Mouse (Mus musculus) liver, adult 2 months (tissue): ENCODE measurements around the gene Fzd4. TPM values are rescaled to one million over a fixed set of nuclear protein-coding genes. Genes with fewer than 3 reads are reported as not detected.

ENCODE experiments used
- DNase-seq: peaks from one replicate; pipeline ENCODE4 v3.0.0-alpha.2; 2011; ENCODE audit warnings: low read depth, low spot score; ENCODE audit errors: extremely low read depth
- H3K27ac ChIP-seq: fragments of 200-500 bp; replicated peaks from 2 replicates; pipeline ENCODE4 v1.5.1; 2012; ENCODE audit warnings: low read depth, mild to moderate bottlenecking, control low read depth, inconsistent platforms, low read length; ENCODE audit not compliant: insufficient read depth
- H3K27me3 ChIP-seq: fragments of 200-500 bp; 2 replicates; pipeline ENCODE4 v1.6.1; 2012; ENCODE audit warnings: mild to moderate bottlenecking, moderate library complexity, low read length, inconsistent platforms; ENCODE audit not compliant: control insufficient read depth, insufficient read depth
- H3K36me3 ChIP-seq: fragments of 200-500 bp; 2 replicates; pipeline ENCODE4 v1.6.1; 2012; ENCODE audit warnings: low read length, inconsistent platforms; ENCODE audit not compliant: control insufficient read depth, insufficient read depth
- H3K4me1 ChIP-seq: fragments of 200-500 bp; 2 replicates; pipeline ENCODE4 v1.6.1; 2011; ENCODE audit warnings: low read length; ENCODE audit not compliant: control insufficient read depth, insufficient read depth
- H3K4me3 ChIP-seq: fragments of 200-500 bp; 2 replicates; pipeline ENCODE4 v1.5.1; 2011; ENCODE audit warnings: low read depth, mild to moderate bottlenecking, control low read depth, low read length, moderate library complexity; ENCODE audit not compliant: insufficient read depth
- H3K79me2 ChIP-seq: fragments of 200-500 bp; 2 replicates; pipeline ENCODE4 v1.6.1; 2012; ENCODE audit warnings: inconsistent platforms, mild to moderate bottlenecking, low read length, moderate library complexity; ENCODE audit not compliant: control insufficient read depth, insufficient read depth
- H3K9ac ChIP-seq: fragments of 200-500 bp; 2 replicates; pipeline ENCODE4 v1.6.1; 2012; ENCODE audit warnings: low read depth, mild to moderate bottlenecking, control low read depth, inconsistent platforms, low read length
- CTCF ChIP-seq: fragments of 200-500 bp; IDR thresholded peaks from 2 replicates; pipeline ENCODE4 v1.5.1; 2011; ENCODE audit warnings: low read depth, low read length, control low read depth
- POLR2A ChIP-seq: fragments of 200-500 bp; IDR thresholded peaks from 2 replicates; pipeline ENCODE4 v1.6.1; 2011; ENCODE audit warnings: low read length, control low read depth; ENCODE audit not compliant: insufficient read depth; ENCODE audit errors: extremely low read depth
- WGBS: fragments of 180-500 bp; shearing (Covaris S2); methylation state at CpG from one replicate; pipeline ENCODE4 v1.1.7; 2018; 5-methylcytosine and 5-hydroxymethylcytosine counted together
- polyA plus RNA-seq: library from polyadenylated mRNA; depleted of rRNA; stranded (reverse); fragments of >200 nt; gene quantifications from 2 replicates; pipeline ENCODE4 v1.2.3, GENCODE M21; 2012; rRNA removed
- total RNA-seq: library from RNA; depleted of rRNA; stranded (reverse); fragments of >200 nt; gene quantifications from 2 replicates; pipeline ENCODE4 v1.2.3, GENCODE M21; 2014; rRNA removed

Fzd4 gene
- total and polyA plus RNA-seq, 2 experiments = 4.8 to 11.5 TPM

DNA sequence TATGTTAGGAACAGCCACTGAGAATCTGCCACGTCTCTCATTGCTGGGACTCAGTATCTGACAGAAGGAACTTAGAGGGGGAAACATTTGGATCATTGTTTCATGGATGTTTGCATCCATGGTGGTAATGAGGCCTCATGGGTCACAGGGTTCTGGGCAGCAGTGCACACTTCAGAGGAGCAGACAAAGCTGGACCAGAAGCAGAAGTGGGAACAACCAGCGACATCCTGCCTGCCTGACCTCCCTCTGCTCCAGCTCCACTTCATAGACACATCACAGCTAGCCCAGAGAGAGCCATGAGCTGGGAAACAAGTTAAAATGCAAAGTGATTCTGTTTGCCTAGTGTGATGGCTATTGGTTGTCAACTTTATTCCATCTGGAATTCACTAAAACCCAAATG is 46.2 kb downstream of the Fzd4 start:
- no peak overlapping the region for H3K27ac ChIP-seq
- no peak overlapping the region for H3K4me3 ChIP-seq
- H3K36me3 ChIP-seq = no peaks in the 10 kb centered on the region
- no peaks in the 10 kb centered on the region for H3K79me2 ChIP-seq
- no peaks in the 10 kb centered on the region for H3K4me1 ChIP-seq
- H3K27me3 ChIP-seq = no peaks in the 10 kb centered on the region
- TF ChIP-seq POLR2A (no peak), CTCF (no peak)
- no peak overlapping the region for H3K9ac ChIP-seq
- WGBS = 62% methylated on average over 2 of the region's 2 CpGs
- DNase-seq = no peak

DNA sequence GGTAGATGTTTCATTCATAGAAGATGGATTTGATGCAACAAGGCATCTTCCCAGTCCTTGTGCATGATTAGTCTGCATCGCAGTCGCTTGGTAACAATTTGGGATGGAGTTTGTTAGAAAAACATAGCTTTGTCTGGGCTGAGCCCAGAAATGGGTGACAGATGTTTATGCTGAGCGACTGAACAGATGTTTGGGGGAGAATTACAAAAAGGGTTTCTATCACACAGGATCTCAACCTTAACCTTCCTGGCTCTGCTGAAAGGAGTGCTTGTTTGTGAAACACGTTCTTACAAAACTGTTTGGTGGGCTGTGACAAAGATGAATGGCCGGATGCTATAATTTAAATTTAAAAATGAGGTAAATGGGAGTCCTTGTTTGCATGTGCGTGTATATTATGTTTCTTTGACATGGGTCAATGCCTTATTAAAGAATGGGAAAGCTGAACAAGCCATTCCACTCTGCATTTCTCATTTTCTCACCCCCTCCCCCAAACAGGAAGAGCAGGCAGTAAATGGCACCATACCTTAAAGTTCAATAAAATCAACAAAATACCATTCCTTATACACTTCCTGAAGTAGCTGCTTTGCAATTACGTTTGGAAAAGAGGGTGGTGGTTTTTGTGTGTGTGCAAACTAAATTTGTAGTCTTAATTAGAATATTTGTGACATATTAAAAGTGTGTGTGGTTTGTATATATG is 52.4 kb downstream of the Fzd4 start:
- WGBS = 70% methylated on average over 7 of the region's 7 CpGs
- Histone ChIP-seq H3K36me3 (no peaks in the 10 kb centered on the region), H3K27ac (no peak overlapping the region), H3K4me1 (no peaks in the 10 kb centered on the region), H3K79me2 (no peaks in the 10 kb centered on the region), H3K4me3 (no peak overlapping the region), H3K27me3 (no peaks in the 10 kb centered on the region), H3K9ac (no peak overlapping the region)
- TF ChIP-seq CTCF (no peak), POLR2A (no peak)
- no peak for DNase-seq

DNA sequence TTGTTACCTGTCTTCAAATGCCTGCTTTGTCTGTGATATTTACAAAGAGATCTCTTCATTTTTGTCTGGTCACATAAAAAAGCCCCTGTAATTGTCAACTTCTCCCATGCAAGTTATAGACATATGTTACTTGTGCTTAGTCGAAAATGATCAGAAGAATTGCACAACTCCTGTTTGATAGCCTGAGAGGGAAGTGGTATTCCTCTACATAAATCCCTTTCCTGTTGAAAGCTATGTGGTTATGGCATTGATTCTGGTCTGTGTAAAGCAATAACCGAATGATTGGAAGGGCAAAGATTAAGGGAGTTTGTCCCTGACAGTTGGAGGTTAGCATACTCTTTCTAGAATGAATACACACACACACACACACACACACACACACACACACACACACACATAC is 55.5 kb downstream of the Fzd4 start:
- Histone ChIP-seq H3K27ac (no peak overlapping the region), H3K79me2 (no peaks in the 10 kb centered on the region), H3K36me3 (no peaks in the 10 kb centered on the region), H3K4me3 (no peak overlapping the region), H3K27me3 (no peaks in the 10 kb centered on the region), H3K4me1 (no peaks in the 10 kb centered on the region), H3K9ac (no peak overlapping the region)
- TF ChIP-seq POLR2A (no peak), CTCF (no peak)
- 33% methylated on average over 2 of the region's 2 CpGs for WGBS
- no peak for DNase-seq

DNA sequence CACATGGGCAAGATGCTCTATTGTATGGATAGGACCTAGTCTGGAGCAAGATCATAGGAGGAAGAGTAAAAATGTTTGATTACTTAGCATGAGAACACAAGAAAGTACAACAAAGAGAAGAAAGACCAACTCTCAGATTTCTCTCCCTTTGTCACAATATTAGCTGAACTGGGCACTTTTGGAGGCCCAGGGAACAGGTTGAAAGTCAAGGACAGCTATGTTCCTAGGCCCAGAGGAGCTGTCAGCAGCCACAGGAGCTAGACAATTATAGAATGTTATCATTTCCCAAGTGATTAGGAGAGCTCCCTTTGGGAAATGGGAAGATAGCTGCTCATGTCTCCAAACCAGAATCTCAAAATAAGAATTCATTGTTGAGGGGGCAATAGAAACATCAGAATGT is 56.8 kb downstream of the Fzd4 start:
- H3K4me1 ChIP-seq = no peaks in the 10 kb centered on the region
- TF ChIP-seq POLR2A (no peak), CTCF (no peak)
- H3K79me2 ChIP-seq = no peaks in the 10 kb centered on the region
- no peaks in the 10 kb centered on the region for H3K27me3 ChIP-seq
- H3K27ac ChIP-seq = no peak overlapping the region
- DNase-seq = no peak
- H3K36me3 ChIP-seq = no peaks in the 10 kb centered on the region
- H3K4me3 ChIP-seq = no peak overlapping the region
- H3K9ac ChIP-seq = no peak overlapping the region

DNA sequence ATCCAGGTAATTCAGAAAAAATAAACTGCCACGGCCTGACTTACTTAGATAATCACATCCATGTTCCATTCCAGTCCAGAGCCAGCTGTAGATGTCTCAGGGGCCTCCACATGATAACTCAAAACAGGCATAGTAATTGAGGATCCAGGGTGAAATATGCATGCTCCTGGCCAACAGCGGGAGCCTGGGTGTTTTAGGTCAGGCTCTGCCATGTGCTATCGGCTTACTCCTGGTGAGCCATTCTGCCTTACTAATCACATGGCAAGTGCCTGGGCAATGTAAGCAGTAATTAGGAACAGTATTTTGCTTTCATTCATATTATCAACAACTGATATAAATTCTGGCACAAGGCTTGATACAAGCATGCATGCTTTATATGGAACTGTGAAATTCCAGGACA is 57.2 kb downstream of the Fzd4 start:
- TF ChIP-seq POLR2A (no peak), CTCF (no peak)
- DNase-seq = peak; percentile 19
- Histone ChIP-seq H3K4me3 (no peak overlapping the region), H3K9ac (no peak overlapping the region), H3K27me3 (no peaks in the 10 kb centered on the region), H3K27ac (no peak overlapping the region), H3K79me2 (no peaks in the 10 kb centered on the region), H3K36me3 (no peaks in the 10 kb centered on the region), H3K4me1 (no peaks in the 10 kb centered on the region)
- 84% methylated on average over 3 of the region's 3 CpGs for WGBS

Other genes with a start within 250 kb of the Fzd4 start
- 60.4 and 60.5 TPM in 2 replicates for gene Tmem135, start 133 bp upstream of the Fzd4 start, total RNA-seq
- gene Tmem135, start 133 bp upstream of the Fzd4 start, polyA plus RNA-seq = 101 and 108 TPM in 2 replicates
- 5.5 and 6.8 TPM in 2 replicates for gene Prss23, start 122.8 kb downstream of the Fzd4 start, total RNA-seq
- gene Prss23, start 122.8 kb downstream of the Fzd4 start, polyA plus RNA-seq = 5.7 and 6.0 TPM in 2 replicates
- 0.20 and 0.28 TPM in 2 replicates for gene Me3, start 228.0 kb downstream of the Fzd4 start, total RNA-seq
- 0.06 and 0.20 TPM in 2 replicates for gene Me3, start 228.0 kb downstream of the Fzd4 start, polyA plus RNA-seq